Mouse (Mus musculus): ENCODE data around the gene Pbx4. TPM values are rescaled to one million over a fixed set of nuclear protein-coding genes. Genes with fewer than 3 reads are reported as not detected.

The Pbx4 gene
- total RNA-seq, 1 experiment from 2014 or later, result 11.8 TPM

DNA sequence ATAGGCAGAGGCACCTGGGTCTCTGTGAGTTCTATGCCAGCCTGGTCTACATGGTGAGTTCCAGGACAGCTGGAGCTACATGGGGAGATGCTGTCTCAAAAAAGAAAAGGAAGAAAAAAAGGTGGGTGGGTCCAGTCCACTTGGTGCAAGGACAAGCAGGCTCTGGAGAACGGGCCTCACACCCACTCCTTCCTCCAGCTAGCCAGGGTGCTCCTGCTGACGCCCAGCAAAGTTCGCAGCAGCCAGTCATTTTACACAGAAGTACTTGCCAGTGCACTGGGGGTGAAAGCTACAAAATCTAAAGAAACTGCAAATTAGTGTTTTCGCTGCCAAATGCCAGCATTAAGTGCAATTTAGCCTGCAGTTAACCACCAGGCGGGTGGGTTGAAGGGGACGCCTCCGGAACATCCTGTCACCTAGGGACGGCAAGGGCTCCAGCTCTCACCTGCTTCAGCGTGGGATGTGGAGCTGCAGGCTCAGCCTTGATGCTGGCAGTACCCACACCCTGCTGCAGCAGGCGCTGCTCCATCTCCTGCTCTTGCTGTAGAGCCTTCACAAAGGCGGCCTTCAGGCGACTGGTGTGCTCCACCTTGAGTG, 80.3 kb downstream of the Pbx4 start:
- ATAC-seq (replicated peaks; ENCODE audit: insufficient number of reproducible peaks, low FRiP score, low TSS enrichment, poor library complexity, severe bottlenecking), result no peak

DNA sequence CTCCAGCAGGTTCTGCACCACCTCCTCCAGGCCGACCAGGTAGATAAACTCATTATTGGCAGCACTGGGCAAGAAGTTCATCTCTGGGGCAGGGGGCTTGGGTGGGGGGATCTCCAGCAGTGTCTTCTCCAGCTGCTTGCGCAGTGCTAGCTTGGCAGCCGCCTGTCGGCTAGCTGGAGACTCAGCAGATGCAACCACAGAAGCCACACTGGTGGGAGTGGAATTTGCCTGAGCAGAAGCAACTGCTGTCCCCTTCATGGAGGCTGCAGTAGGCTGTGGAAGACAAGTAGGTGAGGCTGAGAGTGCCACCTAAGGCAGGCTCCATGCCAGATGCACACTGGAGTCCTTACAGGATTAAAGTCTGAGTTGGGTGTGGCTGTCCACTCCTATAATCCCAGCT, 82.2 kb downstream of the Pbx4 start:
- no peak for ATAC-seq (replicated peaks; ENCODE audit: insufficient number of reproducible peaks, low FRiP score, low TSS enrichment, poor library complexity, severe bottlenecking)

DNA sequence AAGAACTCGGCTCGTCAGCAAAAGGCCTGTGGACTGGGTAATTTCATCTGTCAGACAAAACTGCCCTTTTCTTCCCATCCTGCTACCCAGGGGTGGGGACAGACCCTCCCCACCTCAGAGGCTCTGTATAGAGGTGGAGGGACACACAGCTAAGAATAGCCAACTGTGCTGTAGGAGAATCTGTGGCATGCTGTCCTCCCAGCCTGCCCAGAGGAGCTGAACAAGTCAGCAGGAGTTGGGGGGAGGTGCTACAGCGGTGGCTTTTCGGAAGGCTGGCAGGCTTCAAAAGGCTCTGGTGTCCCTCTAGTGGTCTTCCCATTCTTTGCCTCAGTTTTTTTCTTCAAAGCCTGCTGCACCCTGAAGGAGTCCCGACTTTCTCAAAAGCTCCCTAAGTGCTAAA, 83.5 kb downstream of the Pbx4 start:
- no peak for ATAC-seq (replicated peaks; ENCODE audit: insufficient number of reproducible peaks, low FRiP score, low TSS enrichment, poor library complexity, severe bottlenecking)

DNA sequence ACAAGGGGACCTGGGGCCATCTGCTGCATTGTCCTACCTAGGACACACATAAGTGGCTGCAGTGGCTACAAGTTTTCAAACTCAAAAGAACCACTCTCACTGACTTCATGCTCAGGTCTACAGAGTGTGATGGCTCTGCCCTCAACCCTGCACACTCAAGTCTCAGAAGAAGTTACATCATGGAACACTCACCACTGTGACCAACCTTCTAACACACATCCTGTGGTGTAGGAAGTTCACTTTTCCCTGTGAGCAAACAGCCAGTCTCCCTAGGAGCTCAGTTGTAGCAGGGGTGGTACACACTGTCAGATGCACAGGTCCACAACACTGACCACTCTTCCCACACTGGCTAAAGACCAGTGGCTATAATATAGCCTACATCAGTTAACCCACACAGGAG, 86.2 kb downstream of the Pbx4 start:
- ATAC-seq (replicated peaks; ENCODE audit: insufficient number of reproducible peaks, low FRiP score, low TSS enrichment, poor library complexity, severe bottlenecking), result no peak

DNA sequence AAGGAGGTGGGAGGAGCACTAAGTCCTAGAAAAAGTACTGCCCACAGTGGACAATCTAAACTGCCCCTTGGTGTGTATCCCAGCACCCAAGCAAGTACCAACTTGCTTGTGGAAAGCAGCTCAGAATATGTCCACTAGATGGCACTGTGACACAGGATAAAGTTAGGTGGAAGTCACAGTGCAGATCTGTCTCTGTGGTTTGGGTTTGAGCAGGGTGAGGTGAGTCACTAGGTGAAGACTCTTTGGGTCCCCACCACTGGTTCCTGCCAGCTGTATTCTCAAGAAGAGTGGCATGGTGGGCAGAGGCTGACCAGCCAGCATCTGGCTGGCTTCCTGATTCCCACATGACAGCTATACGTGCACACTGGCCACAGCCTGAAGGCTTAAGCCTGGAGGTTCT, 86.7 kb downstream of the Pbx4 start:
- peak; percentile 65 for ATAC-seq (replicated peaks; ENCODE audit: insufficient number of reproducible peaks, low FRiP score, low TSS enrichment, poor library complexity, severe bottlenecking)

DNA sequence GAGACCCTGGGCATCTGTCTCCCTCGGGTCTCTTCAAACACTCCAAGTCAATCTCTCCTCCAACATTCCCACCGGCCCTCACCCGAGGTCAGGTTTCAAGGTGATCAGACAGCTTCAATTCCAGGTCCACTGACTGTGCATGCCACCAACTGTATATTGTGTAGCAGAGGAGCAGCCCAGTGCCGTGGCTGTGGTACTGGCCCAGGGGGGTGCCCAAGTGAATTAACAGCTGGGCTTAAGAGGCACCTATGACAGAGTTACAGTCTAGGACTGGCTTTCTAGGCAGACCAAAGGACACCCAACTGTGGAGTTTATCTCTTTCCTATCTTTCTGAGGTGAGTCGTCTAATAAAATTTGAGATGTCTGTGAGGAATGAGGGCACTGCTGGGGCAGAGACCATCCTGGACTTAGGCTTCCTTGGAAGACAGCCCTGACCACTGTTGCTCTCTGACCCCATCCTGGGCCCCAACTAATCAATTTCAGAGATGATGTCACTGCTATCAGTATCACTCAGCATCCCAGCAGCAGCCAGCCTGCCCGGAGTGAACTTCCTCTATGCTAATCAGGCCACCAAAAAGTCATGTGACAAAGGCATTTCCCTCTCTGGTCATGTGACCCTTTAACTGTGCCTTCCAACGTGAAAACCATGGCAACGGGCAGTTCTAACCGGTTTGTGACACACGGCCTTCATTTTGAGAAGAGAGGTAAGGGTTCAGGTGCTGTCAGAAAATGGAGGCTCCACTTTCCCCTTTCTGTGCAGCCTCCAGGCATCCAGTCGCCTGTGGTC, 87.8 kb downstream of the Pbx4 start:
- peak; percentile 78 for ATAC-seq (replicated peaks; ENCODE audit: insufficient number of reproducible peaks, low FRiP score, low TSS enrichment, poor library complexity, severe bottlenecking)

DNA sequence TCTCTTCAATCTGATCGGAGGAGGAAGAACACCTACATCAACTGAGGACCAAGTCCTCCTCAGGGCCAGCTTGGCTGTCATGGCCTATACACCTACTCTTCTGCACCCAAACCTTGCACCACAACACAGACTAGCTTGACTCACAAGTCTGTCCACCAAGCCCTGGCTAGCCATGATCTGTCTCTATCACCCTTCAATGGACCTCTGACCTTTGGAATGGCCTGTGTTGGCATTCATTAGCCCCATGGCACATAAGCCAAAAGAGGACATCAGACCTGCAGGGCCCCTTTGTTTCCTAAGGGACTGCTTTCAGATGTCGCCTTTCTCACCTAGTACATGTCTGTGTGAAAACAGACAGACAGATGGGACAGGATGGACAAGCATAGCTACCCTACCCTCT, 88.8 kb downstream of the Pbx4 start:
- no peak for ATAC-seq (replicated peaks; ENCODE audit: insufficient number of reproducible peaks, low FRiP score, low TSS enrichment, poor library complexity, severe bottlenecking)

Other genes with a start within 250 kb of the Pbx4 start
- 25.9 to 37.5 TPM (median 28.9 TPM) in 3 replicates for gene Zfp868, start 206.9 kb upstream of the Pbx4 start, total RNA-seq (2017)
- 0.10 to 0.32 TPM in 2 of 3 replicates, not detected in the other for gene Zfp964, start 178.0 kb upstream of the Pbx4 start, total RNA-seq (2017)
- gene Zfp869, start 121.8 kb upstream of the Pbx4 start, total RNA-seq (2017), result 68.4 to 82.0 TPM (median 80.1 TPM) in 3 replicates
- gene Zfp963, start 82.5 kb upstream of the Pbx4 start, total RNA-seq (2017), result 6.5 to 9.4 TPM (median 7.6 TPM) in 3 replicates
- gene Gm20422, start 57.6 kb upstream of the Pbx4 start, total RNA-seq (2017), result not detected in 3 replicates
- 10.5 to 25.2 TPM (median 16.7 TPM) in 3 replicates for gene Atp13a1, start 41.3 kb upstream of the Pbx4 start, total RNA-seq (2017)
- 28.2 to 42.8 TPM (median 32.0 TPM) in 3 replicates for gene Zfp866, start 41.3 kb upstream of the Pbx4 start, total RNA-seq (2017)
- 112 to 186 TPM (median 157 TPM) in 3 replicates for gene Gmip, start 23.8 kb upstream of the Pbx4 start, total RNA-seq (2017)
- gene Lpar2, start 10.1 kb upstream of the Pbx4 start, total RNA-seq (2017), result 0.11 to 2.0 TPM (median 0.48 TPM) in 3 replicates
- gene Cilp2, start 55.2 kb downstream of the Pbx4 start, total RNA-seq (2017), result not detected in 3 replicates
- gene Tssk6, start 69.7 kb downstream of the Pbx4 start, total RNA-seq (2017), result 0.95 to 1.6 TPM (median 1.1 TPM) in 3 replicates
- 91.2 to 131 TPM (median 108 TPM) in 3 replicates for gene Ndufa13, start 70.1 kb downstream of the Pbx4 start, total RNA-seq (2017)
- gene Yjefn3, start 70.2 kb downstream of the Pbx4 start, total RNA-seq (2017), result not detected in 3 replicates
- 65.6 to 93.7 TPM (median 68.3 TPM) in 3 replicates for gene Gatad2a, start 163.9 kb downstream of the Pbx4 start, total RNA-seq (2017)
- gene Mau2, start 210.2 kb downstream of the Pbx4 start, total RNA-seq (2017), result 58.1 to 68.4 TPM (median 66.0 TPM) in 3 replicates
- 32.1 to 49.3 TPM (median 38.7 TPM) in 3 replicates for gene Sugp1, start 210.3 kb downstream of the Pbx4 start, total RNA-seq (2017)
- gene Tm6sf2, start 240.4 kb downstream of the Pbx4 start, total RNA-seq (2017), result 3.2 to 3.9 TPM in 2 of 3 replicates, not detected in the other

Data from monocyte, adult 5-6 weeks (primary cell).